Mouse (Mus musculus) brain, embryonic 18.5 days (tissue): ENCODE results near the gene Ctnnbl1.
A peak's percentile ranks its signal among the peaks of the same experiment; 100 is the strongest.

Experiments
- DNase-seq: peaks from one replicate; pipeline ENCODE4 v3.0.0-alpha.2; 2012; ENCODE audit warnings: low read depth, low spot score

Gene Ctnnbl1

GRCm38 (mm10) chr2:157870247-157870646 is 133.0 kb downstream of the Ctnnbl1 start:
- DNase-seq = no peak

GRCm38 (mm10) chr2:157873223-157873622 is 136.0 kb downstream of the Ctnnbl1 start:
- DNase-seq = no peak

GRCm38 (mm10) chr2:157873691-157874090 is 136.5 kb downstream of the Ctnnbl1 start:
- DNase-seq = no peak

GRCm38 (mm10) chr2:157875111-157875510 is 137.9 kb downstream of the Ctnnbl1 start:
- no peak for DNase-seq

GRCm38 (mm10) chr2:157877394-157877793 is 140.2 kb downstream of the Ctnnbl1 start:
- DNase-seq = no peak

- DNase-seq = peak; percentile 59
Measured at GRCm38 (mm10) chr2:157877967-157878366, 140.8 kb downstream of the Ctnnbl1 start.

- no peak for DNase-seq
Measured at GRCm38 (mm10) chr2:157881939-157882338, 144.7 kb downstream of the Ctnnbl1 start.

GRCm38 (mm10) chr2:157887275-157888025 is 150.2 kb downstream of the Ctnnbl1 start:
- no peak for DNase-seq

GRCm38 (mm10) chr2:157891166-157891565 is 154.0 kb downstream of the Ctnnbl1 start:
- DNase-seq = no peak

GRCm38 (mm10) chr2:157897131-157897530 is 159.9 kb downstream of the Ctnnbl1 start:
- DNase-seq = no peak

- no peak for DNase-seq
Measured at GRCm38 (mm10) chr2:157913204-157913636, 176.0 kb downstream of the Ctnnbl1 start.

GRCm38 (mm10) chr2:157913705-157914104 is 176.5 kb downstream of the Ctnnbl1 start:
- DNase-seq = no peak

GRCm38 (mm10) chr2:157914105-157914764 is 177.0 kb downstream of the Ctnnbl1 start, which contains the start of gene Vstm2l:
Vstm2l (plus strand) TSS chr2:157914653.
- peak; percentile 54 for DNase-seq

GRCm38 (mm10) chr2:157914889-157915517 is 177.8 kb downstream of the Ctnnbl1 start:
- no peak for DNase-seq

GRCm38 (mm10) chr2:157918529-157918928 is 181.3 kb downstream of the Ctnnbl1 start:
- DNase-seq = no peak

GRCm38 (mm10) chr2:157921551-157921950 is 184.3 kb downstream of the Ctnnbl1 start:
- no peak for DNase-seq

GRCm38 (mm10) chr2:157923406-157923805 is 186.2 kb downstream of the Ctnnbl1 start:
- DNase-seq = no peak

GRCm38 (mm10) chr2:157924504-157924903 is 187.3 kb downstream of the Ctnnbl1 start:
- DNase-seq = no peak

GRCm38 (mm10) chr2:157926502-157926901 is 189.3 kb downstream of the Ctnnbl1 start:
- no peak for DNase-seq

- no peak for DNase-seq
Measured at GRCm38 (mm10) chr2:157926927-157927326, 189.7 kb downstream of the Ctnnbl1 start.

GRCm38 (mm10) chr2:157927397-157927796 is 190.2 kb downstream of the Ctnnbl1 start:
- DNase-seq = no peak

GRCm38 (mm10) chr2:157927815-157928214 is 190.6 kb downstream of the Ctnnbl1 start:
- no peak for DNase-seq
